Mouse (Mus musculus): ENCODE results near the gene Map2k5.
A peak's percentile ranks its signal among the peaks of the same experiment; 100 is the strongest.

The Map2k5 gene

DNA sequence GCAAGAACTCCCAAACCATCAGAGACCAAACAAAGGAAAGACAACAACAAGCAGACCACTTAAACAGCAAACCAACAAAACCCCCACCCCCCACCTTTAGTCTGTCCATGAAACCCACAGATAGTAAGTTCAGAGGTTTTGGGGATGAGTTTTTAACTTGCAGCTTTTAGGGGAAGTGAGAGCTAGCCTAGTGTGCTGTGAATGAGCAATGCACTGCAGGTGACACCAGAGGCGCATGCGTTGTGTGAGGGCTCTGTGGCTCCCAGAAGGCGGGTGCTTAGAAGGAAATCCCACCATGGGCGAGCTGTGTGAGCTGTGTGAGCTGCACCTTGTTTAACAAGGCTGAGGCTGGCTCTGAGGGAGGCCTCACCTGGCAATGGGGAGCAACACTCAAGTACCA, 184.9 kb downstream of the Map2k5 start:
- no peak for DNase-seq (ENCODE audit: low read depth, low spot score)

DNA sequence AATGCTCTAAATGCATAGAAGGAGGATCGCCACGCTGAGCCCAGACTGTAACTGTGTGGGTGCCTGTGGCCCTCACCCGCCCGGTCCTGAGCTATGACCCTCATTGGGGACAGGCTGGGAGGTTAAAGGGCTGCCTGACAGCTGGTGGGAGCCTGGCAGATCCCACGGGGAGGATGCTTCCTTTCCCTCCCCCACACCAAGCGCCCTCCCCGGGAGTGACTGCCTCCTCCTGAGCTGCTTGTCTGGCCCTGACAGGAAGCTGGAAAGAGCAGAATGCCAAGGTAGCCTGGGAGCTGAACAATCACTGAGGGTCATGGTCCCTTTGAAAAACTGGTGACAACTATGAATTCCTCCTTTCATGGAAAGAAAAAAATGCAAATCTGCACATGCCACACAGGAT, 190.4 kb downstream of the Map2k5 start:
- DNase-seq (ENCODE audit: low read depth, low spot score) = no peak

DNA sequence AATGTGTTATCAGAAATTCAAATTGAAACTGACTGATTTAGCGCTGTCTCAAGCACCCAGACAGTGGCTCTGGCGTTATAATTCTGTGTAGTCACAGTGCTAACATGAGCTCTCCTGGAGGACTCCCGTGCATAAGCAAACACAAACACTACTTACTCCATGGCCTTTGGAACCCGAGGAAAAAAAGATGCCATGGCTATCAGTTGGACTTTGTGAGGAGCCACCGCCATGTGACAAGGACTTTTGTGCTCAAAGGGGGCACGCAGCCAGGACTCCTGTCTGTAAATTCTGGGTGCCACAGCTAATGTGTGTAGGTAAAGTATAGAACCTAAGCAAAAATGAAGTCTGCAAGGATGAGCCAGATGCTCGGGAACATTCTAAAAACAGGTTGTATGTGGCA, 192.5 kb downstream of the Map2k5 start:
- no peak for DNase-seq (ENCODE audit: low read depth, low spot score)

DNA sequence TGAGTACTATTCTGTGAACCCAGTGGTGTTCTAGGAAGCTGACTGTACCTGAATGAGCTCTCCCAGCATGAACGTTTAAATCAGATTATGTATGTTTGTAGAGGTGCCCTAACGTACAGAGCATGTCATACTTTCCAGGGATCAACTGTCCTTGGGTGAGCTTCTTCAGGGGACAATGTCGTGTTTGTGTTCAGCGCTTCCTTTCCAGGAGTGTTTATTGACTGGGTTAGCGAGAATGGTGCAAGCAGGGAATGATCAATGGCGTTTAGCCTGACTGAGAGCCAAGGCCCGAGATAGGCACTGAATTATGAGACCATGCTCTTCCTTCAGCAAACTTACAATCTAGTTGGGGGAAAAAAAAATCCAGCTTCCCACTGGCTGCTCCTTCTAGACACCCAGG, 193.8 kb downstream of the Map2k5 start:
- DNase-seq (ENCODE audit: low read depth, low spot score) = no peak

DNA sequence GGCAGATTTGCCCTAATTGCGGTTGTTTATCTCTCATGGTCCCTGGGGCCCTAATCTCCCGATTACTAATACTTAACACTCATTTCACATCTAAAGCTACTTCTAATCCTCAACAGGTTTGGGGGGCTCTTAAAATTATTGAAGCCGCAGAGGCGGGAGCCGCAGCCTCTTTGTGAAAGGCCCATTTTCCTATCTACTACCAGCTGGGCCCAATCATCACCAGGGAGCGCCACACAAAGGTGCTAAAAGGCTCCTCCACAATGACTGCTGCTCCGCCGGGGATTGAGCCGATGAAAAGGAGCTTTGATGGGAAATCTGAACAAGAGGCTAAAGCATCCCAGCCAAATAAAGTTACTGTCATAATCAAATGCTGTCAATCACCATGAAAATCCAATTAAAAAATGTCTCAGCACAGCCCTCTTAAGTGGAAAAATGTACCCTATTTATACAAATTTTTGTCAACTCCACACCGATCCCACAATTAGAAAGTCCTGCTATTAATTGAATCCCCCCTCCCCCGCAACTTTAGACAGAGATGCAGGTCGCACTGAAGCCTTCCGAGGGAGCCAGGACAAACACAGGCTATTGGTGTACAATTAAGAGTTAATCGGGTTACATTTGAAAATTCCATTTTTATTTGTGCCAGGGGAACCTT, 195.3 kb downstream of the Map2k5 start:
- no peak for DNase-seq (ENCODE audit: low read depth, low spot score)

DNA sequence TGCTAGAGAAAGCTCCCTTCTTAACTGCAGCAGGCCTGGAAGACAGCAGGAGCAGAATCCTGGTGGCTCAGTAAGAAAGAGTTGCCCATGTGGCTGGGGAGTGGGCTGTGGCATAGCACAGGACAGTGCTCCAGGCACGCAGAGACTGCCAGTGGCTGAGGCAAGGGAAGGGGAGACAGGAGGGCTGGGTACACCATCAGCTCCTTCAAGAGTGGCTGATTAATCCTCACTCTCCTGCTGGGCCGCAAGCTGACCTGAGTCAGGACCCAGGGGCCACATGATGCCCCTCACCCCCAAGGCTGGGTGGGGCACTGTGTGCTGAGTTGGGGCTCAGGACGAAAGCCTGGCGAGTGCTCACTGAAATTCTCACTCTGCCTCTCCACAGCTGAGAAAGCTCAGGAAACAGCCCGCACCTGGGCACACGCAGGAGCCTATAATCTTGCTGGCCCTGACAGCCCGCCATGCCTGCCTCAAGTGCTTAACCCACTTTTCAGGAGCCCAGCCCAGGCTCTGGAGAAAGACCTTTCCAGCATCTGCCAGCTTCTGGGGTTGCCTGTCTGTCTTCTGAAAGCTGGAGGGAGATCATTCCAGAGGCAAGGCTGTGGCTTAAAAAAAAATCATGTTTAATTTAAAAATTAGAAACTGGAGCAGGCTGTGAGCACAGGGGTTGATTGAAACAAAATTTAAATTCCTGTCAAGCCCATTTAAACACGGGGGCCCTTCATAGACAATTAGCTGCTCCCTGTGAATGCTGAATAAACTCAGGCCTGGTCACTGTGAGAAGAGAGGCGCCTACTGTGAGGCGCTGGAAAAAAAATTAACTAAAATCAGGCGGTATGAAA, 196.1 kb downstream of the Map2k5 start:
- no peak for DNase-seq (ENCODE audit: low read depth, low spot score)

DNA sequence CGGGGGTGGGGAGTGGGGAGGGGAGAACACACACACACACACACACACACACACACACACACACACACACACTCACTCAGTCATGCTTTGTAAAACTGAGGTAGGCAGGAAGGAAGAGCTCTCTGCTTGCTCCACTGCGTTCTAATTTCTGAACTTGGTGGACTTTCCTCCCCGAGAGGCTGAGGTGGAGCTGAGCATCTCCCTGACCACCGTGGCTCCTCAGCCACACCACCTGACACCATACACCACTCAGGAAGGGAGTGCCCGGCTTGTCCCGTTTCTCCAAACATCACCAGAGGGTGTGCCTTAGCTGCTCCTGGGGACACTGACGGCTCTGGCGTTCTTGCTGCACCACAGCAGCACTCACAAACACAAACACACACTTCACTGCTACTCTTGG, 199.4 kb downstream of the Map2k5 start:
- DNase-seq (ENCODE audit: low read depth, low spot score) = no peak

DNA sequence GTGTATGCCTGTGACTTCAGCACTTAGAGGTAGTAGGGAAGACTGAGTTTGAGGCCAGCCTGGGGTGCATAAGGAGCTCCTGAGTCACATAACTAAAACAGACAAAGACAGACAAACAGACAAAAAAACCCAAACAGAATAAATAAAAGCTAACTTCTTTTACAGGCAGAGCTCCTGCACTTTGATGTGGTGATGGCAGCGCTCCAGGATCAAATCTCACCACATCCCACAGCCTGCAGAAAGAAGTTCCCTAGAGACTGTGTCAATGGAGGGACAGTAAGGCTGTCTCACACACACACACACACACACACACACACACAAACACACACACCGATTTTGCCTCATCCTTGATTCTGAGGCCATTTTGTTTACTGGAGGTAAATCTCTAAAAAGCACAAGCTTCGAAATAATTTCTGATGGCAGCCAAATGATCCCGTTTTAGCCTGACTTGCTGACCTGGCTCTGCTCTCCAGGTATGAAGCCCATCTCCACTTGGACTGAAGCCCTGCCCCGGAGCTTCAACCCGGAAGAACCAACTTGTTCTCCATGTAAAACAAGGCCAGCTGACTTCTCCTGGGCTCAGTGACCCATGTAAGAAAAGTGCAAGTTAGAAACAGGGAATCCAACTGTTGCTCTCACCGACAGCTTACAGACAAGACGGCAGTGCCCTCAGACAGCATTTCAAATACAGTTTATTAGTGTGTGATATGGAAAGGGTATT, 203.5 kb downstream of the Map2k5 start:
- no peak for DNase-seq (ENCODE audit: low read depth, low spot score)

DNA sequence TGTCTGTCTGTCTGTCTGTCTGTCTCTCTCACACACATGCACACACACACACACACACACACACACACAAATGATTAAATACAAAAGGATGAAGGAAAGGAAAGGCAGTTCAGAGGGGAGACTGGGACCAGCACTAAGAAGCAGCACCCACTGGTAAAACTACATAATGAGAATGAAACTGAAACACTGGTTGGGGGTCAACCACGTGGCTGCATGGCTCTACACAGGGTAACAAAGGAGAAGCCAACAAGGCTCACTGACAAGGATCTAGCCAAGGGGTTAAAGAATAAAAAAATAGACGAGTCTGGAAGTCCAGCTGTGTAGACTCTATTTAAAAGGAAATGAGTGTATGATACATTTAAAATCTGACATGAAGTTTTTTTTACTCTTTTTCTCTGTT, 205.8 kb downstream of the Map2k5 start:
- no peak for DNase-seq (ENCODE audit: low read depth, low spot score)

DNA sequence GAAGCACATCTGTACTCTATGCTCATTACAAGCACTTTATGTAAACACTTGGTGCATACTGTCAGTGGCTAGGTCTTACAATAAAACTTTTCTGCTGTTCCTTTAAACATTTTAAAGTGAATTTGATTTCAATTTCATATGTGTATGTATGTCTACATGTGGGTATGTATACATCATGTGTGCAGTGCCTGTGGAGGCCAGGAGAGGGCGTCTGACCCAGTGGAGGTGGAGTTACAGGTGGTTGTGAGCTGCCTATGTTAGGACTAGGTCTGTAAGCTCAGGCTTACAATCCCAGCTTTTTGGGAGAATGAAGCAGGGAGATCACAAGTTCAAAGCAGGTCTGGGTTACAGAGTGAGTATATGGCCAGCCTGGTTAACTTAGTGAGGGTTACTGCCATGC, 208.6 kb downstream of the Map2k5 start:
- DNase-seq (ENCODE audit: low read depth, low spot score) = no peak

DNA sequence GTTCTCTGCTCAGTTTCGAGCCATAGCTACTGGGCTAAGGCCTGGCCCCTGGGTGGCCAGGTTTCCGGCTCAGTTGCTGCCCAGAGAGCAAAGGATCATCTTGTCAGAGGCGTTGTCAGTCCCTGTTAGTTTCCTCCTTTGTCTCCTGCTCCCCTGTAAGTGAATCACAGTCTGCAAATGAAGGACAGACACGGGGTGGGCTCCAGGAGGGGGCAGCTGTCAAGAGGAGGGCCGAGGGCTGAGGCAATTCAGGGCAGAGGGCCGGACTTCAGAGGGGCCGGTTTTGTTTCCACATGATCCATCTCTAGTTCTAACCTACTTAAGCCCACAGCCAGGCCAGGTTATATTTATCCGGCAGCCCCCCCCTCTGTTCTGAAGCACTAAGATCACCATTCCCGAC, 212.6 kb downstream of the Map2k5 start:
- no peak for DNase-seq (ENCODE audit: low read depth, low spot score)

DNA sequence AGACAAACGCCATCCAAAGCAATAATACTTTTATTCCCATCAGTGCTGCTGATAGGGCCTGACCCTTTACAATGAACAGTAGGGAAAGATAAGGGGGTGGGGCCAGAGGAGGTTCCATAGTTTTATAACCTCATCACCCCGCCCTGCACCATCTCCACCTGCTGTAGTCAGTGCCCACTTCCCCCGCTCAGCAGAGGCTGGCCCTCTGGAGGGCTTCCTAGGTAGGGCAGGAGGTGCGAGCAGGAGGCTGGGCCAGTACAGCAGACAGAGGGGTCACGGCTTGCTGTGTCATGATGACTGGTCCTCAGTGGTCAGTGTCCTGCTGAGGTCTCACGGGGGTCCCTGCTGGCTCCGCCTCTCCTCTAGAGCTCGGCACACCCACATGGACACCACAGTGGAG, 213.9 kb downstream of the Map2k5 start:
- DNase-seq (ENCODE audit: low read depth, low spot score) = no peak

DNA sequence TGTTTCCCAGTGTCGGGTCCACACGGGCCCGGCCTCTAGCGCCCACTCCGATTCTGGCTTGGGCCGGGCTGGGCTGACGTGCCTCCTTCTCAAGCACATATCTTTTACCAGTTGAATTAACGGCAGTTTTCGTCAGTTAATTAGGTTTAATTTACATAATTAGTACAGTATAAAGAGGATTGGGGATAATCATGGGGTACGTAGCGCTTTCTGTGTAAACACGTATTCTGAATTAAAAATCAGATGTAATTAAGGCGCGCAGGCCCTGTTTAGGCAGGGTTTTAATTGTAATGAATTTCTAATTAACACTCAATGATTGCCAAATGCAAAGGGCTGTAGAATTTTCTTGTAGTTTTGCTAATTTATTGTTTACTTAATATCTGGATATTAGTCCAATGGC, 225.8 kb downstream of the Map2k5 start:
- no peak for DNase-seq (ENCODE audit: low read depth, low spot score)

DNA sequence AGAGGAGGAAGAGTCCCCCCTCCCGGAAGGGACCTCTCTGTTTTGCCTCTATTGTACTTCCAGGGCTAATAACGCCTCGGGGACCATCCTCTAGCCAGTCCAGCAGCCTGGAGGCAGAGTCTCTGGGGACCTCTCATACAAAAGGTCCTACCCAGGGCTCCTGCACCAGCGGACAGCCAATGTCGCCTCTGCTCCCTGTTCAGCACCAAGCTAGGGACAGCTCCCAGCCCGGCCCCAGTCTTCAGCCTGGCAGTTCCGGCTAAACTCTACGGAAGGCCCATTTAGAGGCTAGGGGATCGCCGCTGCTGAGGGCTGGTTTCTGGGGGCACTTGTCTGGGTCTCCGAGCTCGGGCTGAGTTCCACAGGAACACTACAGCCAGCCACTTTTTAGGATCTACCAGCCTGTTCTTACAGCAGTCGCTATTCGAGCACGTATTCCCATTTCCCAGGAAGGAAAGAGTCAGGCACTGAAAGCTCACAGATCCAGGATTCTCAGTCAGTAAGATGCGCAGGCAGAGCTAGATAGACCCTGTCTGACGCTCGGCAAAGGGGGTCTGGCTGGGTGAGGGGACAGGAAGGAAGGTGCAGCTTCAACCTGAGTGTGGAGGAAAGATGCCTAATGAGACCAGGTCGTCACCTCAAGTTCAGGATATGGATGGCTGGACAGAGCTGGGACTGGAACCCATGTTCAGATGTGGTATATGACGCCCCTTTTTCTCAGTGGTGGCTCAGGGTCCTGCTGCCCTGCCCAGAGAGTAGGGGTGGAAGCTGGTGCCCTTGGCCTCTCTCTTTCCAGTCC, 226.4 kb downstream of the Map2k5 start:
- peak; percentile 69 for DNase-seq (ENCODE audit: low read depth, low spot score)

DNA sequence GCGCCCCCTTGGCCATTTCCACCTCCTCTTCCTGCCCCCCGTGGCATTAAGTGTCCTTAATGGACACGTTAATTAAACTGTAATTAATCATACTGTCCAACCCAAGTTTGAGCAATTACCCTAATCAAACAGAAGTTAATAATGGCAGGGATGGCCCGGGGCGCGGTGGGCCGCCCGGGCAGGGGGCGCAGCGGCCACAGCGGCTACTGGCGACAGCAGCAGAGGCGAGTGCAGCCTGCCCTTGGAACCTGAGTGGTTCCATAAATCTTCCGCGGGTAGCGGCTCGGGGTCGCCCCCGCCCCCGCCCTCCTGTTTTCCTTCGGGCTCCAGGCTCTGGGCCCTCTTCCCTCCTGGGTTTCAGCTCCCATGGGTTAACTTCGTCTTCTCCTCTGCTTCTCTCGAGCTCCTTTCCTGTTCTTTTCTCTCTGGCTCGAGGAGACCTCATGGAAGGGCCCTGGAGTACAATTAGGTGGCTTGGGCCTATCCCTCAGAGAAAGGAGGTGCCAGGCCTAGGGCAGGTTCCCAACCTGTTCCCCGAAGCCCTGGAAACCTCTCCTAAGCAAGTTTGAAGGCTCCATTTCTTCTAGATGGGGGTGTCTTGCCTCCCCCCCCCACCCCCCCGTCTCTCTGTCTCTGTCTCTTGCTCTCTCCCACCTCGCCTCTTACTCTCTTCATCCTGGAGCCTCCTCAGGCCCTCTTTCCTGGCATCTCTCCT, 227.5 kb downstream of the Map2k5 start:
- no peak for DNase-seq (ENCODE audit: low read depth, low spot score)

DNA sequence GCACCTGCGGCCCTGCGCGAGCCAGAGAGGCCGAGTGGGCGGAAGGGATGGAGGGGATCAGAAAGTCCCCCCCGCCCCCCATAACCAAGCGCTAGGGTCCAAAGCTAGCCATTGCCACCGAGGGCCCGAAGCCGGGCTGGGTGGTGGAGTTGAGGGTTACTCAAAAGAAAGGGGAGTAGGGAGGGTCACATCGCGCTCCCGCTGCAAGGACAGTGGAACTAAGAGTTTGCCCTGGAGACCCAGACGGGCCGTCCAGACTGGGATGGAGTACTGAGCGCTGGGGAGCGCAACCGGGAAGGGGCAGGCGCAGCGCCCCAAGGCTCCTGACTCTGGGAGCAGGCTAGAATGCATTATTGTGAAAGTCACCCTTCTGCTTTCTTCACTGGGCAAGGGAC, 228.3 kb downstream of the Map2k5 start:
- DNase-seq (ENCODE audit: low read depth, low spot score) = no peak

DNA sequence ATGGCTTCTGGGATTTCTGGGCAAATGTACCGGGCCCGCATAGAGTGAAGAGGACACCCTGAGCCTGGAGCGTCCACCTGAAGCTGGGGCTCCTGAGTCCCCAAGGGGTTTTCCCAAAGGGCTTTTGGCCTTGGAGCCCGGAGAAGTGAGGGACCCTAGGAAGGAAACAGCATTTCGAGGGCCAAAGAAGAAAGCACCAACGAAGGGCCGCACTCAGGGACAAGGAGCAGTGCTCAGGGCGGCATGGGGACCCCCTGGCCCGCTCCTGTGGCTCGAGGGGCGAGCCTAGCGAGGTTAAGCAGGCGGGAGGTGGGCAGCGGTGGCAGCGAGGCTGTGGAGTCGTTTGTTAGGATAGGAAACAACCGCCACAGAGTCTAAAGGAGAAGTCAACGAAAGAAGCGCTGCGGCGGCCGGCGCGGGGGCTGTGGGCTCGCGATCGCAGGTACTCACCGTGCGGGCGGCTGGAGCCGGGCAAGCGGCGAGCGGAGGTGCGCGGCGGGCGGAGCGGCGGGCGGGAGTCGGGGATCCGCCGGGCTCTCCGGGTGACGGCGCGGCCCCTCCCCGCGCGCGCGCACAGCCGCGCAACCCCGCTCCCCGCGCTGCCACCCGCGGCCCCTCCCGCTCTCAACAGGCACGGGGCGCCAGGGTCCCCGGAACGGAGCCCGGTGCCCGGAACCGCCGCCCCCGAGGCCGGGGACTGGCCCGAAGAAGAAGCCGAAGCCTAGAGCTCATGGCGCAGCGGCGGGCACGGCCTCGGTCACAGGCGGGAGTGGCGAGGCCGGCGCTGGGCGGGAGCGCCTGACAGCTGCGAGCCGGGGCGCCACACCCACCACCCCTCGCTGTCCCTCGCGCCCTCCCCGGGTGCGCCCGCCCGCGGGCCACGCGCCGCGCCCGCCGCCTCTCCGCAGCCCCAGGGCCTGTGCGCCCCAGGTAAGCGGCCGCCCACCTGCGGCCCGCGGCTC, 229.0 kb downstream of the Map2k5 start, which contains the start of gene Skor1:
Gene Skor1, minus strand, starts transcription at position 552 of the 962 bp plus-strand sequence.
- no peak for DNase-seq (ENCODE audit: low read depth, low spot score)

DNA sequence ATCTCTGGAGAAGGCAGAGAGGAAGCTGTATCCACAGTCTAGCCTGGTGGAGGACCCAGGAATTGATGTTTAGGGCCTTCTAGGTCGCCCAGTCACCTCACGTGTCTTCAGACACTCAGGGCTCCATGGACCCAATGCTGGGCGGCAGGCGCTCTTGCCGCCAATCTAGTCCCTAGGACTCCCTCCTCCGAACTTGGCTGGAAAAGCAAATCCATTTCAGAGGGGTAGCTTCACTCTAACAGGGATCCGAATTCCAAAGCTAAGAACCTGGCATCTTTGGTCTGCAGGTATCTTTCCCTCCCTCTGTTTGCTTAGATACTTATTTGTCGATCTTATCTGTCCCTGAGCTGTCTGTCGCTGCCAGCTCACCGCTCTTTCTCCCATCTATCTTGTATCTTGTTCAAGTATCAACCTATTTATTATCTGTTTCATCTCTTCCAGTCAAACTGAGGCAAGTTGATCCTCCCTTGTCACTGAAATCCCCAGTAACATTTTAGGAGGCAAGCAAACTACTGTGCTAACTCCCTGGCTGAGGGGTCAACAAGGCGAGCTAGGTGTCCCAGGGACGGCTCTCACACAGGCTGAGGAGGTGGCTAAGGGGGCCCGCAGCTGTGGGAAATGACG, 229.8 kb downstream of the Map2k5 start:
- no peak for DNase-seq (ENCODE audit: low read depth, low spot score)

DNA sequence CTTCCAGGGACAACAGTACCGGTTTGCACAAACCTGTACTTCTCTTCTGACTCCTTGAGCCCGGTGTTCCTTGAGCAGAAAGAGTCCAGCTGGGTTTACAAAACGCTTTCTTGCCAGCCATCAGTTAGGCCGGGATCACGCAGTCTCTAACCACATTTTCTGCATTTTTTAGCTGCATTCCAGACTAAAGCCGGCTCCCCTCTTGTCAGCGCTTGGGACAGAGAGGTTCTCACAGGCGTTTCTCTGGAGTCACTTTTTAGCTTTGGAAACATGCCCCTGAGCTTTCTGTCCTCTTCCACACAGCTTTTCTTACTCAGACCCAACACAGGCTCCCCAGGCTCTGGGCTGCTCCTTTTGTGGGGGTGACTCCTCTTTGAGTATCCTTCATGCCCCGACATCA, 230.4 kb downstream of the Map2k5 start:
- no peak for DNase-seq (ENCODE audit: low read depth, low spot score)

All from embryo, embryonic 11.5 days (tissue).